Mouse (Mus musculus) intestine, postnatal 0 days (tissue): ENCODE data around the gene Dcaf7. TPM values are rescaled to one million over a fixed set of nuclear protein-coding genes. Genes with fewer than 3 reads are reported as not detected.

ENCODE experiments used
- ATAC-seq: fragments of 200-750 bp; cut with Nextera tagmentation; 2 replicates; pipeline ENCODE4 v1.8.0; 2017; ENCODE audit warnings: mild to moderate bottlenecking, moderate TSS enrichment, moderate library complexity
- H3K27ac ChIP-seq: fragments of 300-500 bp; sonication (generic); 2 replicates; pipeline ENCODE4 v1.5.1; 2014; ENCODE audit warnings: mild to moderate bottlenecking, low read depth, low read length, moderate library complexity
- H3K27me3 ChIP-seq: fragments of 300-500 bp; sonication (generic); replicated peaks from 2 replicates; pipeline ENCODE4 v1.6.1; 2014; ENCODE audit warnings: low read length, mixed read lengths; ENCODE audit not compliant: control insufficient read depth, insufficient read depth
- H3K36me3 ChIP-seq: fragments of 300-500 bp; sonication (generic); 2 replicates; pipeline ENCODE4 v1.6.1; 2014; ENCODE audit warnings: mild to moderate bottlenecking, moderate library complexity; ENCODE audit not compliant: control insufficient read depth, insufficient read depth
- H3K4me1 ChIP-seq: fragments of 300-500 bp; sonication (generic); replicated peaks from 2 replicates; pipeline ENCODE4 v1.6.1; 2014; ENCODE audit warnings: antibody characterized with exemption, low read length, mixed read lengths; ENCODE audit not compliant: control insufficient read depth, insufficient read depth
- H3K4me2 ChIP-seq: fragments of 300-500 bp; sonication (generic); replicated peaks from 2 replicates; pipeline ENCODE4 v1.6.1; 2014; ENCODE audit warnings: low read depth, mild to moderate bottlenecking, moderate library complexity
- H3K4me3 ChIP-seq: fragments of 300-500 bp; sonication (generic); 2 replicates; pipeline ENCODE4 v1.5.1; 2014; ENCODE audit warnings: low read depth, low read length
- H3K9ac ChIP-seq: fragments of 300-500 bp; sonication (generic); 2 replicates; pipeline ENCODE4 v1.6.1; 2014; ENCODE audit warnings: mild to moderate bottlenecking, low read depth, low read length
- H3K9me3 ChIP-seq: fragments of 300-500 bp; sonication (generic); 2 replicates; pipeline ENCODE4 v1.6.1; 2016; ENCODE audit warnings: mixed run types; ENCODE audit not compliant: control insufficient read depth
- CTCF ChIP-seq: sonication (generic); IDR thresholded peaks from 2 replicates; pipeline ENCODE4 v1.5.1; 2016; ENCODE audit warnings: low read depth, mild to moderate bottlenecking, control low read depth, antibody characterized with exemption, moderate library complexity
- WGBS: fragments of 180-500 bp; shearing (Covaris S2); extraction: QIAGEN DNeasy Blood & Tissue Kit; methylation state at CpG from one replicate; pipeline ENCODE4 v1.1.7; 2014; 5-methylcytosine and 5-hydroxymethylcytosine counted together
- polyA plus RNA-seq: library from polyadenylated mRNA; unstranded; fragments of >200 nt; fragmentation: Nextera tagmentation; extraction: Ambion mirVana; gene quantifications from 2 replicates; pipeline ENCODE4 v1.2.1, GENCODE M21; 2015

Dcaf7 gene
- polyA plus RNA-seq, 1 experiment from 2014 or later, result 31.3 TPM

DNA sequence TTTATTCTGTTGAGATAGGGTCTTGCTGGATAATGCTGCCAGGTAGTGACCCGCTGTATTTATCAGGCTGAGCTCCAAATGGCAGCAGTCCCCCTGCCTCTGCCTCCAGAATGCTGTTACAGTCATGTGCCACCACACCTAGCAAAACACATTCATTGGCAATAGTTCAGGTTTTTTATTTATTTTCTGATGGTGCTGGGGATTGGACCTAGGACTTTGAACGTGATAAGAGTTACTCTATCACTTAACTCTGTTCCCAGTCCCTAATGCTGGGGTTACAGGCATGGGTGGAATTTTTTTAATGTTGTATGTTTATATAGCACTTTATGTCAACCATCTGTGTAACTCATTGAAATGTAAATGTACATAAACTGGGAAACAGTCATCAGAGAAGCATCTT is 17.2 kb downstream of the Dcaf7 start:
- Histone ChIP-seq H3K9me3 (no peaks in the 10 kb centered on the region), H3K4me2 (no peak overlapping the region), H3K4me1 (no peaks in the 10 kb centered on the region; the same call in 1 of the 2 replicates), H3K36me3 (peaks cover 79% of the 10 kb centered on the region), H3K9ac (no peak overlapping the region), H3K27ac (peak overlapping the region; percentile 82), H3K4me3 (no peak overlapping the region), H3K27me3 (no peaks in the 10 kb centered on the region)
- no peak for TF ChIP-seq CTCF
- peak; percentile 37 for ATAC-seq
- 52% methylated on average over 2 of the region's 2 CpGs for WGBS

DNA sequence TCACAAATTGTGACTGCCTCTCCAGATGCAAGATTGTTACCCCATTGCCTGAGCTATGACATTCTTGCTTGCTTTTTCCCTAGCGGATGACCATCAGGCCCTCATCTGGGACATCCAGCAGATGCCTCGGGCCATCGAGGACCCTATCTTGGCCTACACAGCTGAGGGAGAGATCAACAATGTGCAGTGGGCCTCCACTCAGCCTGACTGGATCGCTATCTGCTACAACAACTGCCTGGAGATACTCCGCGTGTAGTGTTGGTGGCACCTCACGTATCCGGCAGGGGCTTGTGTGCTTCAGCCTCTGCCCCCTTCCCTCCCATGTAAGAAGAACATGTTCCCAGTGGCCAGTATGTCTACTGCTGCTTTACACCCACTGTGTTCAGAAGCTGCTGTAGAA is 17.9 kb downstream of the Dcaf7 start:
- no peak for TF ChIP-seq CTCF
- WGBS, result 92% methylated on average over 8 of the region's 8 CpGs
- no peak for ATAC-seq
- H3K4me2 ChIP-seq, result no peak overlapping the region
- peak overlapping the region; percentile 82 for H3K27ac ChIP-seq
- no peaks in the 10 kb centered on the region for H3K9me3 ChIP-seq
- H3K4me3 ChIP-seq, result no peak overlapping the region
- no peaks in the 10 kb centered on the region; the same call in 1 of the 2 replicates for H3K4me1 ChIP-seq
- no peaks in the 10 kb centered on the region for H3K27me3 ChIP-seq
- H3K36me3 ChIP-seq, result peaks cover 78% of the 10 kb centered on the region
- H3K9ac ChIP-seq, result no peak overlapping the region

DNA sequence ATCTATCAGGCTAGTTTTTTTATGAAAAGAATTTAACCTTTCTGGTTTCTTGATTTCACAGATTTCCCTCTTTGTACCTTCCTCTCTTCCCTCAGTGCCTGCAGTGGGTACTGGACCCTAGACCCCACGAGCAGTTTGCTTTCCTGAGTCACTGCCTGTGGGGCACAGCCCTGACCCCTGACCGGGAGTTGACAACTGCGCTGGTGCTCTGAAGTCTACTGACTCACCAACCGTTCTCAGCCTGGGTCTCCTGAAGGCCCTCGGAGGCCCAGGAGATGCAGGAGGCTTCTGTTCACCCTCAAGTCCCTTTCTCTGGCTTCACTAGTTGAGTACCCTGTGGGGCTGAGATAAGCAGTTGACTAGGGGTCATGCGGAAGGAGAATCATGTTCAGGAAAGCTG is 18.7 kb downstream of the Dcaf7 start:
- Histone ChIP-seq H3K27ac (peak overlapping the region; percentile 82), H3K4me1 (no peaks in the 10 kb centered on the region; the same call in 1 of the 2 replicates), H3K9ac (no peak overlapping the region), H3K4me3 (no peak overlapping the region), H3K27me3 (no peaks in the 10 kb centered on the region), H3K9me3 (no peaks in the 10 kb centered on the region), H3K4me2 (no peak overlapping the region), H3K36me3 (peaks cover 81% of the 10 kb centered on the region)
- 58% methylated on average over 6 of the region's 6 CpGs for WGBS
- peak; percentile 59 for ATAC-seq
- TF ChIP-seq CTCF, result no peak

DNA sequence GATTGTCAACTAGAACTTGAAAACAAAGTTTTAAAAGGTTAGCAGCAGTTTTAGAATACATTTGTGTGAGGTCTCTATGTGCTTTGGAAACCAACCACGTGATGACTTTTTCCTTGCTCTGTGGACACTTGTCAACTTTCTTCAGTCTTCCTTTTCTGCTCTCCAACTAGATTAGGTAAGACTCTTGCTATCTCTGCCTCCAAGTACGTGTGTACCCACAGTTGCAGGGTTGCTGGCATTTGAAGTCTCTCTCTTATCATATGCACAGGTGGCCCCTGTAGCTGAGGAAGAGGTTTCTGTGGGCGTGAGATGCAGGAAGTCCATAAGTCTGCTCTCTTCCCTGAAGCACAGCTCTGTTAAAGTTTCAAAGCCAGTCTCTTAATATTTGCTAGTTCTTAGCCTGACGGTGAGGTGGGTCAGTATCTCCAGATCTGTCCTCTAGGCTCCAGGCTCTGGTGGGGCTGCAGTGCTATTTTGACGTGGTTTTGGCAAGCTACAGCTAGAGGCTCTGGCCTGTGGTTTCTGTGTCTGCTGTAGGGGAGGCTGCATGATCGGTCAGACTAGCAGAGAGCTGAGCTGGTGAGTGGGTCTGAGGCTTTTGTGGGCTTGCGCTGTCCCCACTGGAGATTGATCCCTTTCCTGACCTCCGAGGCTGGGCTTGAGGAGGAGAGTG is 20.3 kb downstream of the Dcaf7 start:
- ATAC-seq, result peak; percentile 48
- H3K4me1 ChIP-seq, result no peaks in the 10 kb centered on the region; the same call in 1 of the 2 replicates
- peaks cover 70% of the 10 kb centered on the region for H3K36me3 ChIP-seq
- H3K27ac ChIP-seq, result peak overlapping the region; percentile 82
- no peaks in the 10 kb centered on the region for H3K27me3 ChIP-seq
- TF ChIP-seq CTCF, result no peak
- WGBS, result 60% methylated on average over 8 of the region's 8 CpGs
- H3K9ac ChIP-seq, result peak overlapping the region; percentile 17; the same call in 1 of the 2 replicates
- H3K4me2 ChIP-seq, result peak overlapping the region; percentile 24; the same call in 1 of the 2 replicates
- no peaks in the 10 kb centered on the region for H3K9me3 ChIP-seq
- H3K4me3 ChIP-seq, result no peak overlapping the region

DNA sequence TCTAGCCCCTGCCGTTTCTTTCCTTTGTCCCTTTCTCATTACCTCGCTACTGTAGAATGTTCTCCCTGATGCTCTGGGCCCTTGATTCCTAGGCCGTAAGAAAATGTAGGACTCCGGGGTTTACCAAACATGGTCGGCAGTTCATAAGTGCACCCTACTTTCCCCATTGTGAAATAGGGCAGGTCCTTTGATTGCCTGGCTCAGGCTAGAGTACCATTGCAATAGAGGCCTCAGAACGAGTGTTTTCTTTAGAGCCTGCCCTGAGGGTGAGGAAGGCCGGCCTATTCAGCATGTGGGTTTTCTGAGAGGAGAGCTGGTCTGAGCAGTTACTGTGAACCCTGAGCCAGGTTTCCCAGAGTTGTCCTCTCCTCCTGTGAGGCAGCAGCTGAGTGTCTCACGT is 21.3 kb downstream of the Dcaf7 start:
- no peaks in the 10 kb centered on the region; the same call in 1 of the 2 replicates for H3K4me1 ChIP-seq
- H3K27ac ChIP-seq, result peak overlapping the region; percentile 35; the same call in 1 of the 2 replicates
- H3K4me3 ChIP-seq, result no peak overlapping the region
- 0 out of 2 replicates have a peak overlapping the region, but pooled peaks have one; percentile 24 for H3K4me2 ChIP-seq
- H3K9me3 ChIP-seq, result no peaks in the 10 kb centered on the region
- H3K9ac ChIP-seq, result no peak overlapping the region
- no peak for TF ChIP-seq CTCF
- no peak for ATAC-seq
- no peaks in the 10 kb centered on the region for H3K27me3 ChIP-seq
- WGBS, result 68% methylated on average over 8 of the region's 8 CpGs
- H3K36me3 ChIP-seq, result peaks cover 61% of the 10 kb centered on the region

DNA sequence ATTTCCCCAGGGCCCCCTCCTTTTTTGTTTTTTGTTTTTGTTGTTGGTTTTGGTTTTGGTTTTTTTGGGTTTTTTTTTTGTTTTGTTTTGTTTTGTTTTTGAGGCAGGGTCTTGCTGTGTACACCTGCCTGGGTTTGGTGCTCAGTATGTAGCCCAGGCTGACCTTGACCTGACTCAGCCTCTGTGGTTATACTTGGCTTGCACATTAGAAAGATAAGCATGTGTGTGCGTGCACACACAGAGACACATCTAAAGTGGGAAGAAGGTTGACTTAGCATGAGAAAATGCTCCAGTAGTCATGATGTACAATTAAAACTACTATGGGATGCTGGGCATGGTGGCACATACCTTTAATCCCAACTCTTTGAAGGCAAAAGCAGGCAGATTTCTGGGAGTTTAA is 23.9 kb downstream of the Dcaf7 start:
- TF ChIP-seq CTCF, result no peak
- no peak for ATAC-seq
- H3K9ac ChIP-seq, result no peak overlapping the region
- H3K36me3 ChIP-seq, result peaks cover 39% of the 10 kb centered on the region
- no peaks in the 10 kb centered on the region for H3K9me3 ChIP-seq
- H3K4me1 ChIP-seq, result no peaks in the 10 kb centered on the region
- H3K4me3 ChIP-seq, result no peak overlapping the region
- H3K4me2 ChIP-seq, result no peak overlapping the region
- no peaks in the 10 kb centered on the region for H3K27me3 ChIP-seq
- 89% methylated on average over 1 of the region's 1 CpGs for WGBS
- H3K27ac ChIP-seq, result no peak overlapping the region
